Mouse (Mus musculus) granulocyte monocyte progenitor cell, adult 5-6 weeks (primary cell): ENCODE measurements around the gene Olfr311. TPM values are rescaled to one million over a fixed set of nuclear protein-coding genes. Genes with fewer than 3 reads are reported as not detected.
"Not testable (repeated sequence)": the region's sequence is repeated elsewhere in the genome, so short reads cannot be mapped to it uniquely, and the experiment has no call there.

ENCODE experiments used
- ATAC-seq: replicated peaks from 2 replicates; pipeline ENCODE4 v1.8.0; 2016; ENCODE audit warnings: mild to moderate bottlenecking, moderate TSS enrichment, inconsistent platforms; ENCODE audit not compliant: poor library complexity, severe bottlenecking
- total RNA-seq, 2 experiments: library from RNA; stranded (forward) in 1 of 2; stranded (reverse) in 1 of 2; fragments of 200-712, 200-1000 nt in 1 of 2; fragments of >200 nt in 1 of 2; fragmentation: Nextera tagmentation in 1 of 2; gene quantifications; 2 replicates each; pipeline ENCODE4 v1.2.3; 2014 to 2017

Olfr311 gene
- total RNA-seq (2014; fragmentation: Nextera tagmentation) (not detected in 2 replicates), total RNA-seq (2017) (not detected in 2 replicates)

GRCm38 (mm10) chr11:58838951-58839350 lies at the start of gene Olfr311:
Gene Olfr311 (plus strand): TSS chr11:58839251.
- ATAC-seq, result not testable (repeated sequence)

- no peak; the same call in 1 of the 2 replicates for ATAC-seq
Measured at GRCm38 (mm10) chr11:58789532-58789931, 49.5 kb upstream of the Olfr311 start.

- peak; percentile 56; the same call in 1 of the 2 replicates for ATAC-seq
Measured at GRCm38 (mm10) chr11:58790053-58790452, 49.0 kb upstream of the Olfr311 start.

- peak; percentile 52 for ATAC-seq
Measured at GRCm38 (mm10) chr11:58790646-58791045, 48.4 kb upstream of the Olfr311 start.

GRCm38 (mm10) chr11:58795856-58796255 lies 43.2 kb upstream of the Olfr311 start:
- ATAC-seq, result no peak

GRCm38 (mm10) chr11:58796850-58797249 lies 42.2 kb upstream of the Olfr311 start:
- ATAC-seq, result no peak

GRCm38 (mm10) chr11:58799747-58800146 lies 39.3 kb upstream of the Olfr311 start:
- no peak for ATAC-seq

- ATAC-seq, result no peak
Measured at GRCm38 (mm10) chr11:58801558-58802228, 37.4 kb upstream of the Olfr311 start, which contains the start of gene Fam183b. Gene Fam183b (minus strand): TSS chr11:58801960.

- no peak for ATAC-seq
Measured at GRCm38 (mm10) chr11:58803871-58804270, 35.2 kb upstream of the Olfr311 start.

- ATAC-seq, result no peak
Measured at GRCm38 (mm10) chr11:58804393-58804792, 34.7 kb upstream of the Olfr311 start.

- no peak for ATAC-seq
Measured at GRCm38 (mm10) chr11:58812001-58812400, 27.1 kb upstream of the Olfr311 start.

GRCm38 (mm10) chr11:58814700-58815099 lies 24.4 kb upstream of the Olfr311 start, which contains the start of gene Olfr313:
Gene Olfr313 (plus strand): TSS chr11:58815000.
- not testable (repeated sequence) for ATAC-seq

GRCm38 (mm10) chr11:58815676-58816075 lies 23.4 kb upstream of the Olfr311 start:
- no peak for ATAC-seq

- not testable (repeated sequence) for ATAC-seq
Measured at GRCm38 (mm10) chr11:58828937-58829336, 10.1 kb upstream of the Olfr311 start, which contains the start of gene Olfr312. Gene Olfr312 (plus strand): TSS chr11:58829237.

GRCm38 (mm10) chr11:58829764-58830163 lies 9.3 kb upstream of the Olfr311 start:
- ATAC-seq, result no peak

GRCm38 (mm10) chr11:58832541-58832940 lies 6.5 kb upstream of the Olfr311 start:
- not testable (repeated sequence) for ATAC-seq

GRCm38 (mm10) chr11:58846919-58847461 lies 7.9 kb downstream of the Olfr311 start, which contains the start of gene Gm12258:
Gene Gm12258 (plus strand): TSS chr11:58847158.
- ATAC-seq, result peak; percentile 100

- peak; percentile 8; the same call in 1 of the 2 replicates for ATAC-seq
Measured at GRCm38 (mm10) chr11:58847636-58848035, 8.6 kb downstream of the Olfr311 start.

- no peak for ATAC-seq
Measured at GRCm38 (mm10) chr11:58849731-58850130, 10.7 kb downstream of the Olfr311 start.

GRCm38 (mm10) chr11:58860744-58861143 lies 21.7 kb downstream of the Olfr311 start:
- ATAC-seq, result no peak
